Mouse (Mus musculus): ENCODE measurements around the gene Hexb. TPM values are rescaled to one million over a fixed set of nuclear protein-coding genes. Genes with fewer than 3 reads are reported as not detected.

The Hexb gene
- polyA plus RNA-seq (2016; fragmentation: Nextera tagmentation; extraction: Ambion mirVana) = 23.8 and 24.2 TPM in 2 replicates

- ATAC-seq (ENCODE audit: low FRiP score, low read depth) = peak; percentile 91
- Histone ChIP-seq H3K4me3 (peak within 1 kb of the TSS; percentile 56), H3K4me2 (replicated peaks) (peak within 1 kb of the TSS; percentile 89), H3K9me3 (no peaks in the 10 kb centered on the region), H3K9ac (replicated peaks) (peak within 1 kb of the TSS; percentile 72), H3K4me1 (0 out of 2 replicates have a peak, but pooled peaks cover 3% of the 10 kb centered on the region), H3K27ac (replicated peaks) (no peak within 1 kb of the TSS), H3K27me3 (peaks cover 5% of the 10 kb centered on the region; the same call in 1 of the 2 replicates), H3K36me3 (no peaks in the 10 kb centered on the region)
- WGBS = under 1% methylated on average over 45 of the region's 45 CpGs
Measured at GRCm38 (mm10) chr13:97197932-97198562, at the start of gene Hexb. Gene Hexb (minus strand): TSS chr13:97198357.

DNA sequence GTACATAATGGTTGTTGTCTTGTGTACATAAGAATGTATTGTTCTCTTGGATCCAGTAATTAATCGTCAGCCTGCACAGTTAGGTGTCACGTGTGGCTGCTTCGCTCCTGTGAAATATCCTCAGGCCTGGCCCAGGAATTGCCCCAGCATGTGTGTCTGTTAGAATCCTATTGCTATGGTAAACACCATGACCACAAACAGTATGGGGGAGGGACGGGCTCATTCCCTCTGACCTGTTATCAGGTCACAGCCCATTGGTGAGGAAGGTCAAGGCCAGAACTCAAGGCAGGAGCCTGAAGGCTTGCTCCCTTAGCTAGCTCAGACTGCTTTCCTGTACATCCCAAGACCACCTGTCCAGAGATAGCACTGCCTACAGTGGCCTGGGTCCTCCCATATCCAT is 49.6 kb upstream of the Hexb start:
- Histone ChIP-seq H3K4me2 (replicated peaks) (peak overlapping the region; percentile 32), H3K36me3 (peaks cover 46% of the 10 kb centered on the region), H3K27ac (replicated peaks) (no peak overlapping the region), H3K4me1 (peaks cover 100% of the 10 kb centered on the region), H3K9me3 (no peaks in the 10 kb centered on the region), H3K4me3 (no peak overlapping the region), H3K9ac (replicated peaks) (no peak overlapping the region), H3K27me3 (peaks cover 13% of the 10 kb centered on the region; the same call in 1 of the 2 replicates)
- no peak for ATAC-seq (ENCODE audit: low FRiP score, low read depth)
- 70% methylated on average over 4 of the region's 4 CpGs for WGBS

GRCm38 (mm10) chr13:97246217-97246616 is 48.1 kb upstream of the Hexb start:
- H3K4me3 ChIP-seq = no peak overlapping the region
- ATAC-seq (ENCODE audit: low FRiP score, low read depth) = no peak
- H3K36me3 ChIP-seq = peaks cover 40% of the 10 kb centered on the region
- peaks cover 89% of the 10 kb centered on the region for H3K4me1 ChIP-seq
- H3K27ac ChIP-seq (replicated peaks) = no peak overlapping the region
- H3K9ac ChIP-seq (replicated peaks) = no peak overlapping the region; the same call in 1 of the 2 replicates
- H3K4me2 ChIP-seq (replicated peaks) = peak overlapping the region; percentile 23; the same call in 1 of the 2 replicates
- H3K9me3 ChIP-seq = no peaks in the 10 kb centered on the region
- WGBS = 83% methylated on average over 16 of the region's 16 CpGs
- peaks cover 13% of the 10 kb centered on the region; the same call in 1 of the 2 replicates for H3K27me3 ChIP-seq

- Histone ChIP-seq H3K4me3 (peak overlapping the region; percentile 93), H3K9me3 (no peaks in the 10 kb centered on the region), H3K27ac (replicated peaks) (no peak overlapping the region), H3K9ac (replicated peaks) (no peak overlapping the region), H3K4me2 (replicated peaks) (peak overlapping the region; percentile 71), H3K36me3 (peaks cover 40% of the 10 kb centered on the region), H3K27me3 (peaks cover 13% of the 10 kb centered on the region; the same call in 1 of the 2 replicates), H3K4me1 (peaks cover 80% of the 10 kb centered on the region)
- WGBS = 91% methylated on average over 12 of the region's 12 CpGs
- no peak for ATAC-seq (ENCODE audit: low FRiP score, low read depth)
Measured at GRCm38 (mm10) chr13:97245157-97245556, 47.0 kb upstream of the Hexb start.

DNA sequence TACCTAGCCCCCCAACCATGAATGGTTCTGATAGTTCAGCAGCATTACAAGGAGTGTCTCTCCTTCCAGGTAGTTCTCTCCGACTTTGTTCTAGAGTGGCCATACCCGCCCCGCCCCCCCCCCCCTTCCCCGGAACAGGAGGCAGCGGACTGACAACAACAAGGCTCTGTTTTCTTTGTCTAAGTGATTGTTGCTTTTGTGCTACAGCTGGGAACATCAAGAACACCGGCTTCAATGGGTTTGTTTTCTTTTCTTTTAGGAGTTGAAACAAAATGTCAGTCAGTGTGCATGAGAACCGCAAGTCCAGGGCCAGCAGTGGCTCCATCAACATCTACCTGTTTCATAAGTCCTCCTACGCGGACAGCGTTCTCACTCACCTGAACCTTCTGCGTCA is 46.6 kb upstream of the Hexb start:
- no peak for ATAC-seq (ENCODE audit: low FRiP score, low read depth)
- peak overlapping the region; percentile 93 for H3K4me3 ChIP-seq

DNA sequence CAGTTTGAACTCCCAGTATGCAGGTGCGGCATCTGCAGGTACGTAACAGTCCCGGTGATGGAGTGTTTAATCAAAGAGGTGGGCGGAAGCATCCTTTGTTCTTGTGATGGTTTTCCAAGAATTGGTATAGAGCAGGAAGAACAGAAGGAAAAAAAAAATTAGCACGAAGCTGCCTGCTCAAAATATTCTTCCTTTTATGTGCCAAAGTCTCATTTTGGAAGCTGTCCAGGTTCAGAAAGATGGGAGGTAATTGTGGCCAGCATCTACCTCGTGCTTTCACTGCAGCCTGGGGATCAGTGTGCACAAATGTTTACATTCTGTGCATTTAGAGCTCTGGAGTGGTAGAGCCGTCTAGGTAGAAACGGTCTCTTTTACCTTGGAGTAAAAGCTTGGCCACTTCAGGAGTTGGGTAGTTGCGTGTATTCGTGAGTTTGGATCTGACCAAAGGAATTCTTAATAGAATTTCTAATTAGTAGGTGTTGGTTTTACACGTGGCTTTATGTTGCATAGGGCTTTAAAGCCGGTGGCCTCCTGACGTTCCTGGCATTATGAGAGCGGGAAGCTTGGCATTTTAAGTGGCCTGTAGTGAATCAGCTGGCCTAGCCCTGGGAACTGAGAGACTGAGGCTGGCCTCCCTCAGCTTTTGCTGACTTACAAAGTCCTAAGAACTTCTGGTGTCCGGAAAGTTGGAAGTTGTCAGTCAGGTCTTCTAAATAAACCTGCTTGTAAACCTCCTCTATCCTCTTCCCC is 46.0 kb upstream of the Hexb start:
- 38% methylated on average over 15 of the region's 15 CpGs for WGBS
- Histone ChIP-seq H3K27me3 (peaks cover 11% of the 10 kb centered on the region; the same call in 1 of the 2 replicates), H3K4me2 (replicated peaks) (peak overlapping the region; percentile 71), H3K27ac (replicated peaks) (0 out of 2 replicates have a peak overlapping the region, but pooled peaks have one; percentile 15), H3K9ac (replicated peaks) (peak overlapping the region; percentile 96), H3K4me3 (peak overlapping the region; percentile 93), H3K36me3 (peaks cover 40% of the 10 kb centered on the region), H3K4me1 (peaks cover 79% of the 10 kb centered on the region), H3K9me3 (no peaks in the 10 kb centered on the region)
- ATAC-seq (ENCODE audit: low FRiP score, low read depth) = no peak

More for the DNA sequence above, 46.6 kb upstream of the Hexb start:
- Histone ChIP-seq H3K9ac (replicated peaks) (0 out of 2 replicates have a peak overlapping the region, but pooled peaks have one; percentile 96), H3K4me2 (replicated peaks) (peak overlapping the region; percentile 71), H3K27me3 (peaks cover 13% of the 10 kb centered on the region; the same call in 1 of the 2 replicates), H3K27ac (replicated peaks) (no peak overlapping the region), H3K4me1 (peaks cover 79% of the 10 kb centered on the region), H3K9me3 (no peaks in the 10 kb centered on the region), H3K36me3 (peaks cover 40% of the 10 kb centered on the region)
- 51% methylated on average over 11 of the region's 11 CpGs for WGBS

DNA sequence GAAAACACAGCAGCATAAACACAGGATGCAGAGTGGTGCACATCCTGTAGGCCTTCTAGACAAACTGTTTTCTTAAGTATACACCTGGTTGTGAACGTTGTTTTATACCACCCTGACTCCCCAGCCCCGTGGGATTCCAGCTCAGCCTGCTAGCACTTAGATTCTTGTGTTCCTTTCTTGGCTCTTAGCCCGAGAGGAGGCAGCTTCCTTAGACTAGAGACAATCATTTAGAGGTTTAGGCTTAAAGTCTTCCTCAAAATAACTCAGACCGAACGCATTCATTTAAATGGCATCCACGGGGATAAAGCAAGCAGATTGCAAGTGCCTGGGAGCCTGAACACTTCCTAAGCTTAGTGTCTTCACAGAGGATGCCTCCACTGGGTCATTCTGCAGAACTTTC is 44.6 kb upstream of the Hexb start:
- 2% methylated on average over 6 of the region's 6 CpGs for WGBS
- peak overlapping the region; percentile 93 for H3K4me3 ChIP-seq
- H3K27ac ChIP-seq (replicated peaks) = peak overlapping the region; percentile 97
- H3K36me3 ChIP-seq = peaks cover 30% of the 10 kb centered on the region
- H3K4me2 ChIP-seq (replicated peaks) = peak overlapping the region; percentile 71
- no peak for ATAC-seq (ENCODE audit: low FRiP score, low read depth)
- peaks cover 77% of the 10 kb centered on the region for H3K4me1 ChIP-seq
- peak overlapping the region; percentile 96 for H3K9ac ChIP-seq (replicated peaks)
- no peaks in the 10 kb centered on the region for H3K9me3 ChIP-seq
- peaks cover 18% of the 10 kb centered on the region for H3K27me3 ChIP-seq

DNA sequence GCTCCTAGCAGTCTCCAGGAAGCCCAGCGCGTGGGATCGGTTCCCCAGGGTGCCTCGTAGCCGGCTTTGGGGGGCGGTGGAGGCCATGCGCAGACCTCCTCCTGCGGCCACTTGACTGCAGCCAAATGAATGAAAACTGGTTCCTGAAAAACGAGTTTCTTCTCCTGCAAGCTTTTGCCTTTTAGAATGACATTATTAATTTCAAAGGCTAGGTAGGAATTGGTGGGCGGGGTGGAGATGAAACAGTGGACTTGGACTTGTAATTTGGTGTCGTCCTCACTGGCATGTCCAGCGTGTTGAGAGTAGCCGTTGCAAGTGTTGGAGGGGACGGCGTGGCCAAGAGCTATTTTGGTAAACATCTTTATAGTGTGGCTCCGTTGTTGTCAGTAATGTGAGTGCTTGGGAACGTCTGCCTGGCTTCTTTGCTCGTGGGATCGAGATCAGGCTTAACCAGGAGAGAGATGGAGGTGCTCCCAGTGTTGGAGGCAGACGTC is 43.7 kb upstream of the Hexb start:
- H3K4me3 ChIP-seq = peak overlapping the region; percentile 93
- H3K9me3 ChIP-seq = no peaks in the 10 kb centered on the region
- H3K27me3 ChIP-seq = peaks cover 18% of the 10 kb centered on the region; the same call in 1 of the 2 replicates
- H3K27ac ChIP-seq (replicated peaks) = peak overlapping the region; percentile 97
- peak overlapping the region; percentile 96 for H3K9ac ChIP-seq (replicated peaks)
- H3K4me1 ChIP-seq = peaks cover 71% of the 10 kb centered on the region
- peak overlapping the region; percentile 71 for H3K4me2 ChIP-seq (replicated peaks)
- peaks cover 22% of the 10 kb centered on the region for H3K36me3 ChIP-seq
- under 1% methylated on average over 20 of the region's 20 CpGs for WGBS
- no peak for ATAC-seq (ENCODE audit: low FRiP score, low read depth)

- Histone ChIP-seq H3K36me3 (peaks cover 15% of the 10 kb centered on the region), H3K9ac (replicated peaks) (peak within 1 kb of the TSS; percentile 96), H3K4me2 (replicated peaks) (peak within 1 kb of the TSS; percentile 71), H3K27ac (replicated peaks) (peak within 1 kb of the TSS; percentile 97), H3K4me3 (peak within 1 kb of the TSS; percentile 93), H3K4me1 (peaks cover 65% of the 10 kb centered on the region), H3K27me3 (peaks cover 12% of the 10 kb centered on the region; the same call in 1 of the 2 replicates), H3K9me3 (no peaks in the 10 kb centered on the region)
- ATAC-seq (ENCODE audit: low FRiP score, low read depth) = peak; percentile 89
- under 1% methylated on average over 88 of the region's 89 CpGs for WGBS
Measured at GRCm38 (mm10) chr13:97240965-97241786, 43.0 kb upstream of the Hexb start, which contains the start of gene Enc1. Gene Enc1 (plus strand): TSS chr13:97241105.

GRCm38 (mm10) chr13:97240279-97240964 is 42.3 kb upstream of the Hexb start:
- Histone ChIP-seq H3K4me1 (peaks cover 57% of the 10 kb centered on the region), H3K4me2 (replicated peaks) (peak overlapping the region; percentile 71)
- peak; percentile 80 for ATAC-seq (ENCODE audit: low FRiP score, low read depth)

More at GRCm38 (mm10) chr13:97240279-97240964, 42.3 kb upstream of the Hexb start:
- Histone ChIP-seq H3K27me3 (peaks cover 10% of the 10 kb centered on the region; the same call in 1 of the 2 replicates), H3K4me3 (peak overlapping the region; percentile 93), H3K9ac (replicated peaks) (peak overlapping the region; percentile 96), H3K9me3 (no peaks in the 10 kb centered on the region), H3K36me3 (peaks cover 7% of the 10 kb centered on the region; the same call in 1 of the 2 replicates), H3K27ac (replicated peaks) (peak overlapping the region; percentile 97)
- under 1% methylated on average over 36 of the region's 36 CpGs for WGBS
